Mouse (Mus musculus): ENCODE results near the gene Rad23a.

Rad23a gene

DNA sequence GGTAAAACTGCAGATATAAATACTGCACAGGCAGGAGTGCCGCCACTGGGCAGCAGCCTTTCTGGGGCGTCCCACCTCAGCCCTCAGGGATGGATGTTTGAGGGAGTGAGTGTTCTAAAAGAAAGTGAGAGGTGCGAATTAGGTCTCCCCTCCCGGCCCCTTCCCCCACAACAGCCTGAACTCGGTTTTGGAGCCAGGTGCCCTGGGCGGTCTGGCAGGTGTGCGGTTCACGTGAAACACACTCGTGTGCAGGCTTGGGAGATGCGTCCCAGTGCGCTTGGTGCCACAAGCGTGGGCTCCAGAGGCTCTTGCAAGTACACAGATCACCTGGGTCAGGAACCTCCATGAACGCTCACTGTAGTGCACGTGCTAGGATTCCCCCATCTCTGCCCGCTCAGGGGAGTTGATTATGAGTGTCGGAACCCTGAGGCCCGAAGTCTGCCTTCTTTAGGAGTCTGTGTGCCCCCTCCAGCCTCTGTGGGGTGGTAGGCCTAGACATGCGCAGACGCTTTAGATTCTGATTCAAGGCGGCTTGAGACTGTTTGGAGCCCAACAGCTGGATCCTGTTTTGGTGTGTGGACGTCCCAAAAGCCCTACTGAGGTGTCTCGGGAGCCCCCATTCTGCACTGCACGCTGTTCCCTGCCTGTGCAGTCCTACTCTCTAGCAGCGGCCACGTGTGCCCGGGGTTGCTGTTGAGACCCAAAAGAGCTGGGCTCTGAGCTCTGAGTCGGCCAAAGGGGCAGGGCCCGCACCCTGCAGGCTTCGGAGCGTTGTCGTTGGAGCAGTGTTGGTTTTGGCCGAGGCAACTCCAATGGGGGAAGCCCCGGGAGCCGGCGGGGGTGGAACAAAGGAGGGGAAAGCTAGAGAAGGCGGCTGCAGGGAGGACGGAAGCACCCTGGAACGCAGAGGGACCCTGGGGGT lies 54.4 kb downstream of the Rad23a start:
- DNase-seq, result peak; percentile 72

DNA sequence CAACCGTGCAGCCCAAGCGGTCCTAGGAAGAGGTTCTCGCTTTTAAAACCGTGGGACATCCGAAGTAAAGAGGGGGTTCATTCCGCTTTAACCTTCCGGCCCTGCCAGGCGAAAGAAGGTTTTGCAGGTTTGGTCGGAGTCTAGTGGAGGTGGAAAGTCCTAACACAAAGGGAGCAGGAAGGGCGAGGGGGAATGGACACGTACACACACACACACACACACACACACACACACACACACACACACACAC lies 55.0 kb downstream of the Rad23a start:
- DNase-seq, result no peak

DNA sequence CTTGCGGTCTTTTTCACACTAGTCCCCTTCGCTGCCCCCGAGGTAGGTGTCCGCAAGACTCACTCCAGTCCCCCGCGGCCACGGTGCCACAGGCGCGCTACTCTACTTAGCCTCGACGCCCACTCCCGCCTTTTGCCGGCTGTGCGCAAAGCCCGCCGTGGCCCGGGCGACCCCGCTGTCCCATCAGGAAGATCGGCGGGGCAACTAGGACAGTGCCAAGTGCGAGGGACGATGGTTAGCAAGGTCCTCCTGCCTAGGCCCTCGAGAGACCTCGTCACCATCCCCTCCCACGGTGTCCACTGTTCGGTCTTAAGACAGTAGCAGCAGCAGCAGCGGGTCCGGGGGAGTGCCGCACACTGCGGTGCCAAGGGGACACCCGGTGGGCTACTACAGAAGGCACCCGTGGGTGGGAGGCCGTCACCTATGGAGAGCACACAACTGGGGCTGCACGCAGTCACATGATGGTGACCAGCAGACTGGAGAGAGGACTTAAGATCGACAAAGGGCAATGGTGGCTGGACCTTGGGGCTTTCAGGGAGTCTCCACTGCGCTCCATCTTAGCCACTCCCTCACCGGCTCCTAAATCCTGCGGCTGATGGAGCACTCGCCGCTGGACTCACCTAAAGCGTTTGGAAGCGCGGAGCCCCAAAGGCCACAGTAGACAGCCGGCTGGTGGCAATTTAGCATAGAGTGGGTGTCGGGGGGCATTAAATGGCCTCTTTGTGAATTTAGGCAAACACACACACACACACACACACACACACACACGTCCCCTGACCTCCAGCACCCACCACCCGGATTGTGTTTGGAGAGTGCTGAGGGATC lies 55.6 kb downstream of the Rad23a start:
- DNase-seq, result peak; percentile 75

Measured in cerebellum, adult 11-12 months (tissue).